Mouse (Mus musculus): Measurements from ENCODE around the gene Zfp709. TPM values are rescaled to one million over a fixed set of nuclear protein-coding genes. Genes with fewer than 3 reads are reported as not detected.
"Not testable (repeated sequence)": the region's sequence is repeated elsewhere in the genome, so short reads cannot be mapped to it uniquely, and the experiment has no call there.

Zfp709 gene
- 7.7 and 8.1 TPM in 2 replicates for polyA plus RNA-seq (2015; fragmentation: Nextera tagmentation; extraction: Ambion mirVana)

DNA sequence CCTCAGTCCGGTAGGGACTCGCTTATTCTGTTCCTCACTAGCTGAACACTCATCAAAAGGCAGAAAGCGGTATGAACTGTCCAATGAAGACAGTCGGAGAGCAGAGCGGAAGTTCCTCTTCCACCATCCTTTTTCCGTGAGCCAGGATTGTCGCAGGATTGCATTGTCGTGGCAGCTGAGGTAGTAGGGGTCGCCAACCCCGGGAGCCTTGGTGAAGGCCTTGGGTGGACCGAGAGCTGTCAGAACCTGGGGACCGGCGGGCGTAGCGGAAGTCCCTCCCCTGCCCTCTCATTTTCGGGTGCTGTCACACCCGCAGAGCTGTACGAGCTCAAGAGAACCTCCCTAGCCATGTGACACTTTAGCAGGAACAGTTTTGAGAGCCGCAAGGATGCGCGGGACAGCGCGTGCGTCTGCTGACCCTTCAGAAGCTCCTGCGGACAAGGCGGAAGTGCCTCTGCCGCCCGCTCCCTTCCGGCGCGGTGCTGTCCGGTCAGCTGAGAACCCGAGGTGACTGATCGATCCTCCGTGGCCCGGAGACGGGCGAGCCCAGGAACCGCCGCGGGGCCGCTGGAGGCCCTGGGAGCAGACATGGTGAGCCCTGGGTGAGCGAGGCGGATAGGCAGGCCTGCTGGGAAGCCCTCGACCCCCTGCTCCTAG is at the start of gene Zfp709:
Gene Zfp709, plus strand, starts transcription at position 402 of the 657 bp plus-strand sequence.
- H3K27ac ChIP-seq: peak within 1 kb of the TSS; percentile 82
- H3K4me3 ChIP-seq (replicated peaks): peak within 1 kb of the TSS; percentile 77
- 5% methylated on average over 45 of the region's 45 CpGs for WGBS
- peak within 1 kb of the TSS; percentile 89 for H3K9ac ChIP-seq (replicated peaks)
- peak; percentile 96 for ATAC-seq
- peaks cover 22% of the 10 kb centered on the region for H3K36me3 ChIP-seq
- peak within 1 kb of the TSS; percentile 89 for H3K4me2 ChIP-seq (replicated peaks)
- H3K27me3 ChIP-seq: peaks cover 3% of the 10 kb centered on the region; the same call in 1 of the 2 replicates
- H3K9me3 ChIP-seq: peaks cover 19% of the 10 kb centered on the region
- peaks cover 12% of the 10 kb centered on the region; the same call in 1 of the 2 replicates for H3K4me1 ChIP-seq (replicated peaks)

DNA sequence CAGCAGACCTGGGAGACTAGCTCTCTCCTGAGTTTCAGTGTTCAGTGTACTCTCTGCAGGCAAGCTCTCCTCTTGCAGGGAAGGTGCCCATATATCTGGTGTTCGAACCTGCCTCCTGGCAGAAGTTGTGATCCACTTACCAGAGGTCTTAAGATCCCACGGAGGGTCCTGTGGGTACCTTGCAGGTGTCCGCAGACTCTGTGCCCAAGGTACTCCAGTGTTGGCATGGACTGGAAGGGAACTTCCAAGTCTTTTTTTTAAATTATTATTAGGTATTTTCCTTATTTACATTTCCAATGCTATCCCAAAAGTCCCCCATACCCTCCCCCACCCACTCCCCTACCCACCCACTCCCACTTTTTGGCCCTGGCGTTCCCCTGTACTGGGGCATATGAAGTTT is 43.6 kb upstream of the Zfp709 start:
- H3K27ac ChIP-seq; H3K9ac ChIP-seq (replicated peaks); H3K27me3 ChIP-seq; H3K4me3 ChIP-seq (replicated peaks); H3K4me2 ChIP-seq (replicated peaks); H3K9me3 ChIP-seq; H3K36me3 ChIP-seq; H3K4me1 ChIP-seq (replicated peaks): not testable (repeated sequence)
- ATAC-seq: peak; percentile 58; the same call in 1 of the 2 replicates
- 79% methylated on average over 4 of the region's 4 CpGs for WGBS

DNA sequence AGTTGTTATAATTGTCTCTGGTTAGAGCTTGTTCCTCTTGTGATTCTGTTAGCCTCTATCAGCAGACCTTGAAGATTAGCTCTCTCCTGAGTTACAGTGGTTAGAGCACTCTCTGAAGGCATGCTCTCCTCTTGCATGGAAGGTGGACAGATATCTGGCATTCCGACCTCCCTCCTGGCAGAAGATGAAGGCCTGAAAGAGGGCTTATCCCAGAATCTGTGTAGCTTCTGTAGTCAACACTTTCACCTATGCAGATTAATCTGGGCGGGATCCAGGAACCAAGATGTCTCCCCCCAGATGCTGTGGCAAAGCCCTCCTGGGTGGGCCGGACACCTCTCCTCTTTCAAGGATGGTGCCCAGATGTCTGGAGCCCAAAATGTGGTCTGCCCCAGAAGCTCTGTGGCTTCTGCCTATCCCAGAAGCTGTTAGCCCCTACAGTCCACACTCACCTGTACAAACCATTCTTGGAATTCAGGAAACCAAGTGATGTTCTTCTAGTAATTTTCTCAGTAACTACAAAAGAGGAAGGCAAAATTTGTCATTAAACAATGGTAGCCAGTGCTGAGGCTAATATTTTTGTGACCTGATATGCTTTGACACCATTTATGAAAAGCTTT is 40.5 kb upstream of the Zfp709 start:
- not testable (repeated sequence) for H3K4me2 ChIP-seq (replicated peaks); H3K9ac ChIP-seq (replicated peaks); H3K4me3 ChIP-seq (replicated peaks); H3K27me3 ChIP-seq; H3K36me3 ChIP-seq; H3K4me1 ChIP-seq (replicated peaks); H3K27ac ChIP-seq; ATAC-seq; H3K9me3 ChIP-seq
- 90% methylated on average over 3 of the region's 3 CpGs for WGBS

DNA sequence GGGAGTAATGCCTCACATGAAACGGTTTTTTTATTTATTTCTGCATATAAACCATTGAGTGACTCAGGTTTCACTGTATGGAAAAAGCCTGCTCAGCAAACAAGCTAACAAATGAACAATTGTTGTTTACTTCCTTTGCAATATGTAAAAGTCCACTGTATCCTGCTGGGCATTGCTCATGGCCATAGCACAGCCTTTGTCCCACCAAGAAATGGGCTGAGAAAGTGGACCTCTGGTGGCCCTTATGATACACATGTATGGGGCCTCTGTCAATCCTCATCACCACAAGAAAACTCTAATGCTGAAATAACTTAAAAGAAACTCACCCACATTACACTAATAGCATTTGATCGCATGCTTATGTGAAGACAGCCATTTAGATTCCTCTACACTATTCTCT is 39.3 kb upstream of the Zfp709 start:
- not testable (repeated sequence) for H3K9me3 ChIP-seq; H3K4me3 ChIP-seq (replicated peaks); H3K27ac ChIP-seq; H3K9ac ChIP-seq (replicated peaks); H3K36me3 ChIP-seq; H3K27me3 ChIP-seq; ATAC-seq; H3K4me2 ChIP-seq (replicated peaks); H3K4me1 ChIP-seq (replicated peaks)
- 82% methylated on average over 2 of the region's 2 CpGs for WGBS

DNA sequence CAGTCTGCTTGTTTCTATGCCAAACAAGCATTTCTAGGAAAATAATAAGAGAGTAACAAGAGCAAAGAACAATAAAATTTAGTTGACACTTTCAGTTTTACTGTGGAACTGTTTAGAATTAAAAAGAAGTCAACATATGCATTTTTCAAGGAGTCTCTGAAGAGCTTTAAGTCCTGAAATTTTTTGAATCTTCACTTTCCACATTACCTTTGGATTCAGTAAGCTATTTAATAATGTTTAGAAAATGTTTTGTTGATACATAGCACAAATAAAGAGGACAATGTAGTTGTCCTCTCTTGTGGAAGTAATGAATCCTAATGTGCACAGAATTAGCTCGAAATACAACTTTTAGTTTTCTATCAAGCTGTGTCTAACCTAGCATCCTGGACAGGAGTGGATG is 37.4 kb upstream of the Zfp709 start:
- WGBS: 89% methylated on average over 1 of the region's 1 CpGs

DNA sequence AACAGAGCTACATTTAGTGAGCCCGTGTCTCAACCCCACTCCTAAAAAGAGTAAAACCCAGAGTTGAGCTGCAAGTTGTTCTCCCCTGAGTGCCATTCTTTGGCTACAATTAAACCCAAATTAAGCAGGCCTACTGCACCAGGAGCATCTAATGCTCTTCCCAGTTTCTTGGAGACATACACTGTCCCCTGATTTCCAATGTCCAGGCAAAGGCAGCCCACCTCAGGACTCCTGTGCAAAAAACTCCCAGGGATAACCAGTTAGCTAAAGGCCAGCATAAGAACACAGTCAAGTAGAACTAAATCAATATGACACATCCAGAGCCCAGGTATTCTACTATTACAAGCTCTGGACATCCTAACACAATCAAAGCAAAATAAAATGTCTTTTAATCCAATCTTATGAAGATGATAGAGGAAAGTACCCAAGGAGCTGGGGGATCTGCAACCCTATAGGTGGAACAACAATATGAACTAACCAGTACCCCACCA is 35.8 kb upstream of the Zfp709 start:
- not testable (repeated sequence) for H3K9ac ChIP-seq (replicated peaks); H3K4me2 ChIP-seq (replicated peaks); H3K27ac ChIP-seq; H3K4me1 ChIP-seq (replicated peaks); ATAC-seq; H3K27me3 ChIP-seq; H3K36me3 ChIP-seq; H3K9me3 ChIP-seq; H3K4me3 ChIP-seq (replicated peaks)
- WGBS: 87% methylated on average over 1 of the region's 1 CpGs

More for the DNA sequence above, 37.4 kb upstream of the Zfp709 start:
- not testable (repeated sequence) for H3K4me2 ChIP-seq (replicated peaks); H3K9ac ChIP-seq (replicated peaks); H3K27me3 ChIP-seq; H3K4me1 ChIP-seq (replicated peaks); H3K36me3 ChIP-seq; H3K9me3 ChIP-seq; H3K27ac ChIP-seq; H3K4me3 ChIP-seq (replicated peaks); ATAC-seq

DNA sequence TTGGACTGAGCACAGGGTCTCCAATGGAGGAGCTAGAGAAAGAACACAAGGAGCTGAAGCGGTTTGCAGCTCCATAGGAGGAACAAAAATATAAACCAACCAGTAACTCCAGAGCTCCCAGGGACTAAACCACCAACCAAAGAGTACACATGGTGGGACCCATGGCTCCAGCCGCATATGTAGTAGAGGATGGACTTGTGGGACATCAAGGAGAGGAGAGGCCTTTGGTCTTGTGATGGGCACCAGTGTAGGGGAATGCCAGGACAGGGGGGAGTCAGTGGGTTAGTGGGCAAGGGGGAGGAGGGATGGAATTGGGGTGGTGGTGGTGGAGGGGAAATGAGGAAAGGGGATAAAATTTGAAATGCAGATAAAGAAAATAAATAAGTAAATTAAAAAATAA is 35.1 kb upstream of the Zfp709 start:
- H3K27me3 ChIP-seq; H3K9me3 ChIP-seq; H3K4me3 ChIP-seq (replicated peaks); H3K4me1 ChIP-seq (replicated peaks); ATAC-seq; H3K27ac ChIP-seq; H3K4me2 ChIP-seq (replicated peaks); H3K9ac ChIP-seq (replicated peaks); H3K36me3 ChIP-seq: not testable (repeated sequence)
- 88% methylated on average over 2 of the region's 2 CpGs for WGBS

DNA sequence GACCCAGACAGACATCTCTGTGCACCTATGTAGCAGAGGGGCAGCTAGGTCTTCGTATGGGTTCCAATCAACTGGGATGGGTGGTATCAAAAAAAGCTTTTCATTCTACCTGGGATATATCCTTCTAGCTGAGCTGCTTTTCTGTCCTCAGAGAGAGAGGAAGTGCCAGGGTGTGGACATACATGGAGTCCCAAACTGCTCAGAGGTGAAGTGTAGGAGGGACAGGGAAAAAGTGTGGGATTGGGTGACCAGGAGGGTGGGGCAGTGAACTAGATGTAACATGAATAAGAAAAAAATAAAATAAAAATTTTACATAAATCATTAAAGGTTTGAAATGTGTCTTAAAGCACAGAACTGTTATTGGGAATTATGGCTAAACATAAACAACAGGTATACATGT is 30.8 kb upstream of the Zfp709 start:
- H3K4me1 ChIP-seq (replicated peaks); H3K9ac ChIP-seq (replicated peaks); H3K27ac ChIP-seq; H3K36me3 ChIP-seq; H3K27me3 ChIP-seq; ATAC-seq; H3K9me3 ChIP-seq; H3K4me2 ChIP-seq (replicated peaks); H3K4me3 ChIP-seq (replicated peaks): not testable (repeated sequence)
- 86% methylated on average over 1 of the region's 1 CpGs for WGBS

DNA sequence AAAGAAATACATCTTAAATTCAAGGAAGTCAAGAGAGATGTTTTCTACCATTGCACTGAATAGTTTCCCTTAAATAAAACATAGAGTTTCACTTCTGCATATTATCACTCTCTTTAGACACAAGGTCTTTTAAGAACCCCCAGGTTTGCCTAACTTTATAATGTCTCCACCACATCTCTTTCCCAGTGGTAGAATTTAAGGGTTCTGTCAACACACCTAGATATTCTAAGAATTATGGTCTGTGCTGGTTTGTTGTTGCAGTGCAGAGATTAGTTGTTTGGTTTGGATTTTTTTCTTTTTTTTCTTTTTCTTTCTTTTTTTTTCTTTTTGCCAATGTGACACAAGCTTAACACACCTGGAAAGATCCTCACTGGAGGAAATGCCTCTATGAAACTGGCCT is 28.5 kb upstream of the Zfp709 start:
- H3K4me3 ChIP-seq (replicated peaks); H3K27ac ChIP-seq; H3K4me1 ChIP-seq (replicated peaks); H3K9ac ChIP-seq (replicated peaks); H3K4me2 ChIP-seq (replicated peaks); H3K27me3 ChIP-seq; H3K9me3 ChIP-seq; ATAC-seq; H3K36me3 ChIP-seq: not testable (repeated sequence)

DNA sequence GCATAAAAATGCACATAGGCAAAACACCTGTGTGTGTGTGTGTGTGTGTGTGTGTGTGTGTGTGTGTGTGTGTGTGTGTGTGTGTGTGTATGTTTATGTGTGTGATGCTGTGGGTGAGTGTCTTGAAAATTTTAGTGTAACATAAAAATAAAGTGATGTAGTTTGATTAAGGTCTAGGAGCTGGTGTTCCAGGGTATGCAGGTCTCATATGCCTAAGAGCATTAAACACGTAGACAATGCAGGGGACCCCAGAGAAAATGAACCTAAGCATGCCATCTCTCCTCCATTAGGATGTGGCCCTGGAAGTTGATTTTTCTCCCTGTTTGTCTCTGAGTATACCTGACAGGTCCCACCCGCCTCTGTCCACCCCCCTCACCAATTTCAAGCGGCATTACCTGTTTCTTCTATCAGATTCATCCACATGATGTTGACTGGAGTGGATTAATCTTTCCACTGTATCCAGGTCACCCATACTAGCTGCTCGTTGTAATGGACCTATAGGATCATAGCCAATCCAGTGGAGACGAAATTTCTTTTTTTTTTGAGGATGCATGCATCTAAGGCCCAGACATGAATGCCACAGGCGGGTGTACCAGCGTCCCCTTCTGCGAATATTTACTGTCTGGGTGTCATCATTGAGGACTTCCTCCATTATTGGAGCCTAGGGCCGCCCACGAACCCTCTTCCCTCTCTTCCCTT is 25.0 kb upstream of the Zfp709 start:
- H3K9me3 ChIP-seq; H3K4me3 ChIP-seq (replicated peaks); H3K36me3 ChIP-seq; H3K4me2 ChIP-seq (replicated peaks); H3K9ac ChIP-seq (replicated peaks); H3K27ac ChIP-seq; H3K4me1 ChIP-seq (replicated peaks); H3K27me3 ChIP-seq: not testable (repeated sequence)
- ATAC-seq: peak; percentile 56
- WGBS: 82% methylated on average over 9 of the region's 10 CpGs

DNA sequence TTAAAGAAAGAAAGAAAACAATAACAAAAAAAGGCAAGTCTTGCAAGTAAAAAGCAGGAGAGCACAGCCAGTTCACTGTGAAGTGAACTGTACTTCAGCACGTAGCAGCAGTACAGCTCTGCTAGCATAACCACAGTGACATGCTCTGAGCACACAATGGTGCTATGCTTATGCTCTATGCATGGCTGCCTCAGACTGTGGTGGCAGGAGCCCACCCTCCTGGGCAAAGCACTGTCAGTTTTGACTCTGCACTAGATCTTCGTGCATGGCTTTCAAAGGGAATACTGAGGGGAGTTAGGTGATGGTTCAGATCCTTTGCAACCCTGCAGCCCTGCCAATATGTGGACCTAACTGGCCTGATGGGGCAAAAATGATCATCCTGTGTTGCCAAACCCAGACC is 24.5 kb upstream of the Zfp709 start:
- not testable (repeated sequence) for H3K36me3 ChIP-seq; H3K4me3 ChIP-seq (replicated peaks); H3K27me3 ChIP-seq; H3K4me1 ChIP-seq (replicated peaks); H3K9ac ChIP-seq (replicated peaks); H3K9me3 ChIP-seq; H3K27ac ChIP-seq; H3K4me2 ChIP-seq (replicated peaks)
- 74% methylated on average over 2 of the region's 2 CpGs for WGBS
- peak; percentile 66; the same call in 1 of the 2 replicates for ATAC-seq

DNA sequence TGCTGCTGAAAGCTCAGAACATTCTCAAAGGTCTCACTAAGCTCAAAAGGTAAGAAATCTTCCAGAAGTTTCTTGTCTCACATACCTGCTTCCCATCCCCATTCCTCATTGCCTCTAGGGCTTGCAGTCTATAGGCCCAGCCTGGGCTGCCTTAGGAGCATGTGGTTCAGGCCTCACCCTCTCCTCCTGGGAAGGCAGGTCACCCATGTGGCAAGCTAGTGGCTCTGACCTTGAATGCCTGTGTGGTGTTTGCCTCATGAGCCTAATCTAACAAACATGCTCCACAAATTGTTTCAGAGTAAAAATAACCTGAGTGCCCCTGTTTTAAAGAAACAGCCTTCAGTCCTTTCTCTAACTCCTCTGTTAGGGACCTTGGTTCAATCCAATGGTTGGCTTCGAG is 20.3 kb upstream of the Zfp709 start:
- WGBS: 83% methylated on average over 1 of the region's 1 CpGs
- not testable (repeated sequence) for H3K9ac ChIP-seq (replicated peaks); H3K36me3 ChIP-seq; H3K9me3 ChIP-seq; H3K4me3 ChIP-seq (replicated peaks); H3K4me2 ChIP-seq (replicated peaks); H3K4me1 ChIP-seq (replicated peaks); ATAC-seq; H3K27ac ChIP-seq; H3K27me3 ChIP-seq
